Mouse (Mus musculus) spleen, adult 2 months (tissue): ENCODE data around the gene F3.

Source experiments
- CTCF ChIP-seq: fragments of 200-500 bp; IDR thresholded peaks from 2 replicates; pipeline ENCODE4 v1.5.1; 2011; ENCODE audit warnings: mild to moderate bottlenecking, inconsistent platforms; ENCODE audit not compliant: insufficient read depth, insufficient read length, insufficient replicate concordance; ENCODE audit errors: extremely low read depth
- POLR2A ChIP-seq: fragments of 200-500 bp; IDR thresholded peaks from 2 replicates; pipeline ENCODE4 v1.6.1; 2011; ENCODE audit warnings: low read depth, low read length, inconsistent platforms

GRCm38 (mm10) chr3:121737901-121738300, 14.6 kb downstream of the F3 start:
- TF ChIP-seq CTCF: no peak
- no peak for TF ChIP-seq POLR2A
